Mouse (Mus musculus) forebrain, embryonic 10.5 days (tissue): ENCODE results near the gene Gm10217. TPM values are rescaled to one million over a fixed set of nuclear protein-coding genes. Genes with fewer than 3 reads are reported as not detected.

Experiments used
- polyA plus RNA-seq: library from polyadenylated mRNA; unstranded; fragments of >200 nt; fragmentation: Nextera tagmentation; extraction: Ambion mirVana; gene quantifications from 2 replicates; pipeline ENCODE4 v1.2.1, GENCODE M21; 2016

Gene Gm10217
- polyA plus RNA-seq, 1 experiment from 2014 or later: not detected

Other genes starting within 250 kb of the Gm10217 start
- gene Fam155a, start 93.1 kb upstream of the Gm10217 start, polyA plus RNA-seq: 0.50 and 0.53 TPM in 2 replicates
- gene Lig4, start 113.4 kb downstream of the Gm10217 start, polyA plus RNA-seq: 8.0 and 8.3 TPM in 2 replicates
- 14.9 and 15.2 TPM in 2 replicates for gene Abhd13, start 113.5 kb downstream of the Gm10217 start, polyA plus RNA-seq
- gene Tnfsf13b, start 142.2 kb downstream of the Gm10217 start, polyA plus RNA-seq: 0.12 and 0.30 TPM in 2 replicates